Mouse (Mus musculus) liver, embryonic 14.5 days (tissue): ENCODE results near the gene Fuca1. TPM values are rescaled to one million over a fixed set of nuclear protein-coding genes. Genes with fewer than 3 reads are reported as not detected.

ENCODE experiments used
- ATAC-seq: fragments of 200-750 bp; cut with Nextera tagmentation; 2 replicates; pipeline ENCODE4 v1.8.0; 2017; ENCODE audit warnings: moderate number of reproducible peaks, mild to moderate bottlenecking, moderate library complexity; ENCODE audit not compliant: insufficient read depth
- DNase-seq, 3 experiments: peaks; one replicate each; pipeline ENCODE4 v3.0.0-alpha.2; 2012 to 2013; ENCODE audit warnings: low read depth in 3 of 3, low spot score in 3 of 3
- H3K27ac ChIP-seq: fragments of 300-500 bp; sonication (generic); 2 replicates; pipeline ENCODE4 v1.5.1; 2014; ENCODE audit warnings: moderate library complexity, mild to moderate bottlenecking, control low read depth, inconsistent platforms
- H3K27me3 ChIP-seq: fragments of 300-500 bp; sonication (generic); 2 replicates; pipeline ENCODE4 v1.6.1; 2014; ENCODE audit warnings: mild to moderate bottlenecking, low read length, moderate library complexity; ENCODE audit not compliant: control insufficient read depth, insufficient read depth
- H3K36me3 ChIP-seq: fragments of 300-500 bp; sonication (generic); replicated peaks from 2 replicates; pipeline ENCODE4 v1.6.1; 2014; ENCODE audit warnings: low read depth; ENCODE audit not compliant: control insufficient read depth, insufficient read depth
- H3K4me1 ChIP-seq, 2 experiments: fragments of 200-500 bp in 1 of 2; fragments of 300-500 bp in 1 of 2; sonication (generic) in 1 of 2; replicated peaks; 2 replicates each; pipeline ENCODE4 v1.6.1; 2012 to 2014; ENCODE audit warnings: antibody characterized with exemption in 1 of 2, inconsistent platforms in 1 of 2, low read length in 1 of 2; ENCODE audit not compliant: control insufficient read depth in 2 of 2, insufficient read depth in 2 of 2
- H3K4me2 ChIP-seq: fragments of 300-500 bp; sonication (generic); 2 replicates; pipeline ENCODE4 v1.6.1; 2014; ENCODE audit warnings: low read depth, mild to moderate bottlenecking, control low read depth, moderate library complexity
- H3K4me3 ChIP-seq, 2 experiments: fragments of 200-500 bp in 1 of 2; fragments of 300-500 bp in 1 of 2; sonication (generic) in 1 of 2; 2 replicates each; pipeline ENCODE4 v1.5.1; 2012 to 2014; ENCODE audit warnings: low read depth in 2 of 2, low read length in 2 of 2, mild to moderate bottlenecking in 2 of 2, control low read depth in 1 of 2, inconsistent platforms in 1 of 2, moderate library complexity in 1 of 2; ENCODE audit not compliant: insufficient read depth in 1 of 2
- H3K9ac ChIP-seq: fragments of 300-500 bp; sonication (generic); replicated peaks from 2 replicates; pipeline ENCODE4 v1.6.1; 2014; ENCODE audit warnings: mild to moderate bottlenecking, control low read depth, moderate library complexity
- H3K9me3 ChIP-seq: fragments of 300-500 bp; sonication (generic); 2 replicates; pipeline ENCODE4 v1.6.1; 2016; ENCODE audit warnings: low read length, mixed read lengths; ENCODE audit not compliant: control insufficient read depth
- CTCF ChIP-seq: IDR thresholded peaks from 2 replicates; pipeline ENCODE4 v1.5.1; 2016; ENCODE audit warnings: antibody characterized with exemption, low read depth, control low read depth
- EP300 ChIP-seq: IDR thresholded peaks from 2 replicates; pipeline ENCODE4 v1.6.1; 2016; ENCODE audit warnings: antibody characterized with exemption, low read depth
- WGBS: fragments of 180-500 bp; shearing (Covaris S2); extraction: QIAGEN DNeasy Blood & Tissue Kit; methylation state at CpG from one replicate; pipeline ENCODE4 v1.1.7; 2014; ENCODE audit not compliant: insufficient replicate concordance; 5-methylcytosine and 5-hydroxymethylcytosine counted together
- polyA plus RNA-seq, 2 experiments: library from polyadenylated mRNA; depleted of rRNA in 1 of 2; stranded (reverse) in 1 of 2; unstranded in 1 of 2; fragments of >200 nt; fragmentation: Nextera tagmentation in 1 of 2; extraction: Ambion mirVana in 1 of 2; gene quantifications; 2 replicates each; pipeline versions ENCODE4 v1.2.1 to v1.2.3; 2012 to 2014

Gene Fuca1
- polyA plus RNA-seq, 2 experiments, result 12.0 to 19.0 TPM

- Histone ChIP-seq H3K27ac (no peak overlapping the region), H3K9me3 (no peaks in the 10 kb centered on the region), H3K36me3 (peaks cover 6% of the 10 kb centered on the region), H3K27me3 (no peaks in the 10 kb centered on the region), H3K4me2 (no peak overlapping the region), H3K9ac (no peak overlapping the region), H3K4me1 (peaks cover 0 to 5% of the 10 kb centered on the region in 2 experiments; a peak in 1 of 4 replicates), H3K4me3 (no peak overlapping the region)
- TF ChIP-seq CTCF (no peak), EP300 (no peak)
- ATAC-seq, result no peak
- no peak for DNase-seq
- 89% methylated on average over 9 of the region's 9 CpGs for WGBS
Measured at GRCm38 (mm10) chr4:135928376-135928775, 7.8 kb downstream of the Fuca1 start.

- Histone ChIP-seq H3K4me3 (no peak overlapping the region), H3K4me1 (peaks cover 0 to 11% of the 10 kb centered on the region in 2 experiments; a peak in 2 of 4 replicates), H3K9me3 (no peaks in the 10 kb centered on the region), H3K36me3 (peaks cover 6% of the 10 kb centered on the region), H3K9ac (no peak overlapping the region), H3K27ac (no peak overlapping the region), H3K27me3 (no peaks in the 10 kb centered on the region), H3K4me2 (no peak overlapping the region)
- DNase-seq (no peak), ATAC-seq (no peak)
- TF ChIP-seq EP300, result no peak
- TF ChIP-seq CTCF, result no peak
- WGBS, result 79% methylated on average over 5 of the region's 5 CpGs
Measured at GRCm38 (mm10) chr4:135929405-135929804, 8.9 kb downstream of the Fuca1 start.

GRCm38 (mm10) chr4:135929828-135930227 is 9.3 kb downstream of the Fuca1 start:
- H3K36me3 ChIP-seq, result peaks cover 6% of the 10 kb centered on the region
- ATAC-seq, result no peak

GRCm38 (mm10) chr4:135930239-135930638 is 9.7 kb downstream of the Fuca1 start:
- ATAC-seq (no peak), DNase-seq (no peak)
- 87% methylated on average over 8 of the region's 8 CpGs for WGBS
- Histone ChIP-seq H3K36me3 (peaks cover 6% of the 10 kb centered on the region), H3K4me3 (no peak overlapping the region), H3K27me3 (no peaks in the 10 kb centered on the region), H3K4me2 (no peak overlapping the region), H3K9me3 (no peaks in the 10 kb centered on the region), H3K4me1 (peaks cover 3 to 19% of the 10 kb centered on the region in 2 experiments; a peak in 3 of 4 replicates), H3K27ac (no peak overlapping the region), H3K9ac (no peak overlapping the region)
- TF ChIP-seq CTCF (no peak), EP300 (no peak)

More at GRCm38 (mm10) chr4:135929828-135930227, 9.3 kb downstream of the Fuca1 start:
- 83% methylated on average over 9 of the region's 9 CpGs for WGBS
- H3K9me3 ChIP-seq, result no peaks in the 10 kb centered on the region
- DNase-seq, result no peak
- H3K9ac ChIP-seq, result no peak overlapping the region
- TF ChIP-seq CTCF (no peak), EP300 (no peak)
- H3K27ac ChIP-seq, result no peak overlapping the region
- H3K27me3 ChIP-seq, result no peaks in the 10 kb centered on the region
- H3K4me3 ChIP-seq, result no peak overlapping the region
- no peak overlapping the region for H3K4me2 ChIP-seq
- peaks cover 0 to 15% of the 10 kb centered on the region in 2 experiments; a peak in 2 of 4 replicates for H3K4me1 ChIP-seq

- H3K4me3 ChIP-seq, result no peak overlapping the region
- DNase-seq, result no peak
- H3K9ac ChIP-seq, result no peak overlapping the region
- no peaks in the 10 kb centered on the region for H3K9me3 ChIP-seq
- no peak overlapping the region for H3K27ac ChIP-seq
- no peak for ATAC-seq
- TF ChIP-seq EP300 (no peak), CTCF (peak; percentile 78)
- no peak overlapping the region for H3K4me2 ChIP-seq
- no peaks in the 10 kb centered on the region for H3K27me3 ChIP-seq
- 63% methylated on average over 5 of the region's 5 CpGs for WGBS
- H3K4me1 ChIP-seq, result peaks cover 11 to 26% of the 10 kb centered on the region in 2 experiments; a peak in 3 of 4 replicates
- peaks cover 6% of the 10 kb centered on the region for H3K36me3 ChIP-seq
Measured at GRCm38 (mm10) chr4:135931832-135932231, 11.3 kb downstream of the Fuca1 start.
